Mouse (Mus musculus) monocyte, adult 5-6 weeks (primary cell): ENCODE data around the gene Tsks. TPM values are rescaled to one million over a fixed set of nuclear protein-coding genes. Genes with fewer than 3 reads are reported as not detected.
A peak's percentile ranks its signal among the peaks of the same experiment; 100 is the strongest.

Source experiments
- ATAC-seq: fragments of 153-309, 156-312 bp; replicated peaks from 2 replicates; pipeline ENCODE4 v1.8.0; 2017; ENCODE audit warnings: mild to moderate bottlenecking; ENCODE audit not compliant: low TSS enrichment, insufficient number of reproducible peaks, severe bottlenecking, poor library complexity, low FRiP score
- total RNA-seq: library from RNA; stranded (forward); fragments of 200-1000, 200-491, 200-594 nt; gene quantifications from 3 replicates; pipeline ENCODE4 v1.2.3, GENCODE M21; 2017

Tsks gene
- total RNA-seq, 1 experiment from 2014 or later = not detected

DNA sequence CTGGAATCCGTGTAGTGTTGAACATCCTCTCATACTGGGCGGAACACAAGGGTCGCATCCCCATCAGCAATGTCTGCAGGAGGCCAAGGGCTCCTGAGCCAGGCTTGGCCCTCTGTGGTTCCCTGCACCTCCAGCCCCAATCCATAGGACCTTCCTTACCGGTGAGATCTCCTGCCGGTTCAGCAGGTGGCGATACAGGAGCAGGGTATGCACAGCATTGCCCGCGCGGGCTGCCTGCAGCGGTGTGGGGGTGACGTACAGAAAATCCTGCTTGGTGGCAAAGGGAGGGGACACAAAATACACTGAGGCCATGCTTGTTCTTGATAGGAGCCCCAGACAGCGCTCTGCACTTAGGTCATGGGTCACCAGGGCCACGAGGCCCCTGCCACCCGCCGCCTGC lies 23.6 kb downstream of the Tsks start:
- ATAC-seq = no peak

DNA sequence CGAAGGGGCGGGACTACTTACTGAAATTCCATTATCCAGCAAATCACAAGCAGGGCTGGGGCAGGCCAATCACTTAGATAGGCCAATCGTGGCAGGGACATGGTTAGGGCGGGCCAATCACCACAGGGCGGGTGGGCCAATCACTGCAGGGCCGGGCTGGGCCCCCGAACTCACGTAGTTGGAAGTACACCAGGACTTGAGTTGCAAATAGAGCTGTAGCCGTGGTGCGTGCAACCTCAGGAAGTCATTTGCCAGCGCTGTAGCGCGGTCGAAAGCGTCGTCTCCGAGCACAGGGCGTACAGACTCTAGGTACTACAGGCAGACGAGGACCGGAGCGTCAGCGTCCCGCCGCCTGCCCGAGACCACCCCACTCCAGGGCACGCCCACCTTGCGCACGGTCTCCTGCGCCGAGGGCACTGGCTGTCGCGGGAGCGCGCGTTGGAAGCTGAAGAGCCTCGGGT lies 27.3 kb downstream of the Tsks start:
- peak; percentile 73 for ATAC-seq

DNA sequence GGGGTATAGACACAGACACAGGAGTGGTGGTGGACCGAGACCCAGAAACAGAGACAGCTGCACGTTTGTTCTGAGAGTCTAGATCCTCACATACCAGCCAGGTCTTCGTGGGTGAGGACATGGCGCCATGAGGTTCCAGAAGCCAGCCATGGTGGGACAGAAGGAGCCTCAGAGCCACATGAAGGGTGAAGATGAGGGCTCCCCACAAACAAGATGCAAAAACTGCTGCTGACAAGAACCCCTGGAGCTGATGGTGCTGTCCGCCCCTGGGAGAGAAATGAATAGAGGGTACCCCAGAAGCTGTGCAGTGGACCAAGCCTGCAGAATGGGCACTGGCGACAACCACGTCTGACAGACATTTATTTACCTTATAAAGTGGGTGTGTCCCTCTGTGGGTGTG lies 28.1 kb downstream of the Tsks start:
- no peak for ATAC-seq

DNA sequence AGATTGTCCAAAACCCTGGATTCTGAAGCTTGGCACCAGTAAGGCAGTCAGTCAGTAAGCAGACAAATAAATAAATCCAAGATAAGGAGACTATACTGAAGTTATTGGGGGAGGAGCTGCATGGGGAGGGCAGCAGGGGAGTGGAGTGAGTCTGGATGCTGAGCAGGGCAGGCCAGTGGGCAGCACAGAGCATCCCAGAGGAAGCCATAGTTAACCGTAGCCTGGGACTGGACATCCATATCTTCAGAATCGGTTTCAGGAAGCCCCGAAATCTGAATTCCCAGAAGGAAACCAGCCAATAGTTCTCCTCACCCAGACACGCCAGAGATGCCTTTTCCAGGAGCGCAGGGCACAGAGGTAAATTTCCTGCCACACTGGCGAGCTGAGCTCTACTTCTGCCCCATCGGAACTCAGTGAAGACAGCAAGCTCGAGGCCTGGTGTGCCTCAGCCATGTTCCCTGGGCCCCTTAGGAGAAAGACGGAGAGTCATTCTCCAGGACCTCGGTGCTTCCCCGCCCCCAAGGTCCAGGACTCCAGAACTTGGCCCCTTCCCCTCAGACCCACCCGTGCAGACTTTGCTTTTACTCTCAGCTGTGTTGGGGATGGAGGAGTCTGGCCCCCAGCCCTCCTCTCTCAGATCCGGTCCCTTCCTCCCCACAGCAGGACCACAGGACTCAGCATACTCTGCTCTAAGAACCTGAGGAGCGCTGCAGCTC lies 30.6 kb downstream of the Tsks start:
- ATAC-seq = no peak

- no peak for ATAC-seq
These were observed 31.5 kb downstream of the Tsks start, which contains the start of gene Cpt1c for GRCm38 (mm10) chr7:44974383-44975116. TSS of gene Cpt1c (minus strand) at chr7:44974851.

- no peak for ATAC-seq
These were observed 32.1 kb downstream of the Tsks start for GRCm38 (mm10) chr7:44975117-44975419.

DNA sequence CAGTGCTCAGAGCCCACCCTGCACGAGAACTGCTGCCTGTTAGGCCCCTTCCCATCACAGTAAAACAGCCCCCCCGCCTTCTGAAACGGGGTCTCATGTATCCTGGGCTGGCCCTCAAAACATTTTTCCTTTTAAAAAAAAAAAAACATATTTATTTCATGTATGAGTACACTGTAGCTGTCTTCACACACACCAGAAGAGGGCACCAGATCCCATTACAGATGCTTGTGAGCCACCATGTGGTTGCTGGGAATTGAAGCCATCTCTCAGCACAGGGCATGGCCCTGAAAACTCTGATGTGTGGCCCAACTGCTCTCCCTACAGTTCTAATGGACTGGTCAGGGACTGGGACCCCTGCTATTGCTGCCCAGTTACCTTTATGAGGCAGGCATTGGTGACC lies 35.3 kb downstream of the Tsks start:
- no peak for ATAC-seq

GRCm38 (mm10) chr7:44981539-44981938 lies 38.5 kb downstream of the Tsks start:
- ATAC-seq = no peak

- ATAC-seq = 0 out of 2 replicates have a peak, but pooled peaks have one; percentile 40
These were observed 40.1 kb downstream of the Tsks start for GRCm38 (mm10) chr7:44983085-44983484.

GRCm38 (mm10) chr7:44983944-44984832 lies 41.2 kb downstream of the Tsks start:
- no peak for ATAC-seq

DNA sequence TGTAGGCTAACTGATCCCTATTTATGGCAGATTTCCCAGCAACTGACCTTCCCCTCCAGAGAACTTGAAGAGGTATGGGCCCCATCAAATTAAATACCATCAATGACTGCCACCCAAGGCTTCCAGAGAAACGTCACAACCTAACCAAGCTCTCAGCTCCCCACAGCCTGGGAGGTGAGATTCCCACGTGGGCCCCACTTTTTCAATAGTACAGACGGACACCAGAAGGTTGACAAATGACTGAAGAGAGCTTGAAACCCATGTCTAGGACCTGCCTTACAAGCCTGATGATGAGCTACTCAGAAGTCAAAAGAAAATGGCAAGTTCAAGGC lies 41.8 kb downstream of the Tsks start:
- no peak for ATAC-seq

DNA sequence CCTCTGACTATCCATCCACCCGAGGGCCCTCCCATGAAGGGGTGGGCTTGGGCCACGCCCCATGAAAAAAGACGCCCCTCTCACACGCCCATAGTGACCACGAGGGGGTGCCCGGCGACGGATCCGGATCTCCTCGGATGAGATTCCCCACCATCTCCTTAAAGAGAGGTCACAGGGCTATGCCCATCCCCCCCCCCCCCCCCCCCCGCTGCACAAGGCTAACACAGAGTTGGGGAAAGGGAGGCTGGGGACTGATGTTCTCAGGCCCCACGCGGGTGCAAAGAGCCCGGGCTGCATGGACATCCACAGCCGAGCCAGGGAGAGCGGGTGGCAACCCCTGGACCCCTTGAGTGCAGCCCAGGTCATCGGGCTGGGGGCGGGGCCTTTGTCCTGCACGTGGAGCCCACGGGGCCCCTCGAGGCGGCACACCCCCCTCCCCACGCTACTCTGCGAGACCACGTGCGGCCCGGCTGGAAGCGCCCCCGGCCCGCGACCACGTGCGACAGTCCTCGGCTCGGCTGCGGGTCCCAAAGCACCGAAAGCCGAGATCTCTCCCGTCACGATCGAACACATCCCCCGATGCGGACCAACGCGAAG lies 42.7 kb downstream of the Tsks start:
- ATAC-seq = no peak

- peak; percentile 88 for ATAC-seq
These were observed 43.3 kb downstream of the Tsks start, which contains the start of gene Prmt1 for GRCm38 (mm10) chr7:44986192-44986878. TSS of gene Prmt1 (minus strand) at chr7:44986568.

GRCm38 (mm10) chr7:44986879-44987718 lies 44.1 kb downstream of the Tsks start:
- ATAC-seq = no peak

GRCm38 (mm10) chr7:44996672-44997071 lies 53.7 kb downstream of the Tsks start:
- no peak for ATAC-seq

DNA sequence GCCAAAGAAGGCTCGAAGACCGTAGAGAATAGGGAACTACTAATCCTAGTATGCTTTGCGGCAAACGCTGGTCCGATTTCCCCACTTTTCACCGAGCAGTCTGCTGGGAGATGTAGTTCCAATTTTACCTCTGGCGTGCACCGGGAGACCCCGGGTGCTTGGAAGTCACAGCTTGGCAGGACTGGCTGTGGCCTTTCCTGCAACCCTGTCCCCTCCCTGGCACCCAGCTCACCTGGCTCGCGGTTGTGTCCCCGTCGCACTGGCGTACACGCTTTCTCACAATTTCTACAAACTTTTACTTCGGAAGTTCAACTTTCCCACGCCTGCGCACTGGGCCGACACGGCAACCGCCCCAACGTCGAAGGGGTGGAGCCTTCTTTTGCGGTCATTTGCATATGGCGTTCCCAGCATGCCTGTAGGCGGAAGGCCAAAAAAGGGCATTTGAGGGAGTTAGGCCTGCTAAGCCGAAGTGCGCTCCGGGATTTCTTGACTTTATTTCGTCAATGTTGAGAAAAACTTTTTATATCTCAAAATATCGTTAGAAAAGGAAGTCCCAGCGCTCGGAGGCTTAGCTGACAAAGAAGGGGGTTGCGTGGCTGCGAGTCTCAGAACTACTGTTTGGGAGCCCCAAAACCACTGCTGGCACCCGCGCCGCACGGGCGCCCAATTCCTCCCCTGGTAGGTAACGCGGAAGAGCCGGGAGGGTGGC lies 54.4 kb downstream of the Tsks start, which contains the start of gene Irf3:
Gene Irf3, plus strand, starts transcription at position 418 of the 709 bp plus-strand sequence.
- peak; percentile 88 for ATAC-seq

GRCm38 (mm10) chr7:44997940-44998428 lies 55.0 kb downstream of the Tsks start:
- peak; percentile 7; the same call in 1 of the 2 replicates for ATAC-seq
